Mouse (Mus musculus) spleen, adult 12 weeks (tissue): ENCODE results near the gene Mthfd1.
"Not testable (repeated sequence)": the region's sequence is repeated elsewhere in the genome, so short reads cannot be mapped to it uniquely, and the experiment has no call there.

Experiments used
- DNase-seq: peaks from one replicate; pipeline ENCODE4 v3.0.0; 2022; ENCODE audit warnings: low spot score

Gene Mthfd1

DNA sequence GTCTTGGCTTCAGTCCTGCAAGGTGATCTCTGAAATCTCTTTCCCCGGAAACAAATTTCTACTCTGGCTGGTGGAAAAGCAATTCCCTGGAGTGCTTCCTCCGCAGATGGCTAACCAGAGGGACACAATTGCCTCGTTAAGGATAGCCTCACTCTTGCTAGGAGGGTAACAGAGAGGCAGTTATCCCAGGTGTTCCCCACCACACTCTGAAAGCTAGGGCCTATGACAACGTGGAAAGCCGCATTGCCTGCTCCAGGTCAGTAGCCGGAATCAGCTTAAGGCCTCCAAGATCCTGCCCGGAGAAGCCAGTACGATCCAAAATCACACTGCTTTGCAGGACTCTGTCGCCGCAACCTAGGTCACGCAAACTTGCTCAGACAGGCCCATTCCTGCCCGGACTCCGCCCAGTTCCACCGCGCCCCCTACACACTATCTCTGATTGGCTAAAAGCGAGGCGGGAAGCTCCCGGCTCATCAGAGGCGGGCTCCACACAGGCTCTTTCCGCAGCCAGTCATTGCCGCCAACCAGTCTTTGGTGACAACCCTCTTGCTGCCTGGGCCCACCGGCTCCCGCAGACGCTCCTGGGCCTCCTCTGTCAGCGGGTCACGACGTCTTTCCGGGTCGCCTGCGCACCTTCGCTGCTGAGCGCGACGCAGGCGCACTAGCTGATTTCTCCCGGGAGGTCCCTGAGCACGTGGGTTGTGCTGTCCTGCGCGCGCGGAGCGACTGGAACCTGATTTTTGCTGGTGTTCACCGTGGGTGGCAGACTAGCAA lies at the start of gene Mthfd1:
Gene Mthfd1 (plus strand): TSS at position 574 of the 774 bp plus-strand sequence.
- peak; percentile 86 for DNase-seq

DNA sequence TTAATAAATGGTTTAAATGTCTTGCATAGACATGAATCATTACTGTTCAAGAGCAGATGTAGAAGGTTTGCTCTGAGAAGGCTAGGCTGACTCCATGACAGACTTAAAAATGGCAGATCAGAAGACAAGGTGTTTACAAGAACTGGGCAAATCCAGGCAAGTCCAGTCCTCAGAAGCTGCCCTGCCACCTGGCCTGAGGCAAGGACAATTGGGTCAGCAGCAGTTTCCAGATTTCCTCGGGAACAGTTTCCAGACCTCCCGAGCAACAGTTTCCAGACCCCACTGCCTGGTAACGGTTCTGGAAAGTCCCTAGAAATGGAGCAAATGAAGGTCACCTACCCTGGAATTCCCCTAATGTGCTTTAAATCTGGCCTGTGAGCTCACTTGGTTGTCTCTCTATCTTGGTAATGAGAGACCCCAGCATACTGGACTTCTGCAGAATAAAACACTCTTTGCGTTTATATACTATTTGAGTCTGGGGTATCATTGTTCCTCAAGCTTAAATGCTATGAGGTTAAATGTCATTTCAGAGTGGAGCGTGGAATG lies 45.6 kb upstream of the Mthfd1 start:
- DNase-seq = no peak

DNA sequence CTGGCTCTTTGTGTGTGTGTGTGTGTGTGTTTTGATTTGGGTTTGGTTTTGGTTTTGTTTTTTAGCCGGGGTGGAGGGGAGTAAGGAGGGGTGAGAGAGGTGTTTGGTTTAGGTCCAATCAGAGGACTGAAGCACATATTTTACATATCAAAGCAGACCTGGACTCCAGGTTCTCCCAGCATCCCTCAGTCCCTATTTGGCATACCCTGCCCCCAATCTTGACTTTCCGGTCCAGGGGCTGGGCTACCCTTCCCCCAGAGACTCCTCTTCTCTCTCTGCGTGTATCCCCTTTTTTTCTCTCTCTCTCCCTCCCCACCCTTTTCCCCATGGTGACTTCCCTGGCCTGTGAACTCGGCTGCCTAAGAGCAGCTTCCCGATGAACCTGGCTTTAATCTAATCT lies 40.0 kb upstream of the Mthfd1 start:
- DNase-seq = no peak

DNA sequence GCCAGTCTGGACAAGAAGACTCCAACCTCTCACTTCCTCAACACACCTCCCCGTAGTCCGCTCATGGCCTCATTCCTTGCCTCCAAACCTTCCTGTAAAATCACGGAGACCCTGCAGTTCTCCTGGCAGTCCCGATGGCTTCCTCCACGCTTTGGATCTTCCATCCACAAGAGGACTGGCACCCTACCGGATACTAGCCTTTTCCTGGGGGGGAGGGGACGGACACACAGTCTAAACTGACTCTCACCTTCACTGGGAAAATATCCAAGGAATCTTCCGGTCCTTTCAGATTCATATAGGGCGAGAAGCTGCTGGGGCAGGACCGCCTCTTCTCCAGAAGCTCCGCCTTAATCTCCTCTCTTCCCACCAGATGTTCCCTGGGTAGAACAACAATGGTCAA lies 38.4 kb upstream of the Mthfd1 start:
- DNase-seq = no peak

DNA sequence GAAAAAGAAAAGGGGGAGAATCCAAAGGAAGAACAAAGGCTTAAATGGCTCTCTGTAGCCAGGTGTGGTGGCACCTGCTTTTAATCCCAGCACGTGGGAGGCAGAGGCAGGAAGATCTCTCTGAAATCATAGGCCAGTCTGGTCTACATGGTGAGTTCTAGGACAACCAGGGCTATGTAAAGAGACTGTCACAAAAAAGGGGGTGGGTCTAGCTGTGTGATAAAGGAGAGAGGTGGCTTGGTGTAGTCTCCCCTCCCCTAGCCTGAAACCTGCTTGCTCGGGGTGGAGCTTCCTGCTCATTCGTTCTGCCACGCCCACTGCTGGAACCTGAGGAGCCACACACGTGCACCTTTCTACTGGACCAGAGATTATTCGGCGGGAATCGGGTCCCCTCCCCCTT lies 33.0 kb upstream of the Mthfd1 start:
- DNase-seq = not testable (repeated sequence)

DNA sequence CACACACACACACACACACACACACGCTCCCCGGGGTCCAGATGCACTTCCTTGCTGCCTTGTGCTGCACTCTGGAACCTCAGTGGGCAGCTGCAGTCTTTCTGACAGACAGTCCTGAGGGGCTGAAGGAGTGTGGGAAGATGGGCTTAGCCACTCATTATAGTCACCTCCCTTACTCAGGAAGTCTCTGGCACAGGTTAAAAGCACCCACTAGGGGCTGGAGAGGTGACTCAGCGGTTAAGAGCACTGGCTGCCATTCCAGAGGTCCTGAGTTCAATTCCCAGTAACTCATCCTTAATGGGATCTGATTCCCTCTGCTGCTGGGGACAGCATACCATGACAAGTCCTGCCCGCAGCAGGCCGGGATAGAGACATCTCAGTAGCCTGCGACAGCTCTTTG lies 24.5 kb upstream of the Mthfd1 start:
- DNase-seq = no peak

DNA sequence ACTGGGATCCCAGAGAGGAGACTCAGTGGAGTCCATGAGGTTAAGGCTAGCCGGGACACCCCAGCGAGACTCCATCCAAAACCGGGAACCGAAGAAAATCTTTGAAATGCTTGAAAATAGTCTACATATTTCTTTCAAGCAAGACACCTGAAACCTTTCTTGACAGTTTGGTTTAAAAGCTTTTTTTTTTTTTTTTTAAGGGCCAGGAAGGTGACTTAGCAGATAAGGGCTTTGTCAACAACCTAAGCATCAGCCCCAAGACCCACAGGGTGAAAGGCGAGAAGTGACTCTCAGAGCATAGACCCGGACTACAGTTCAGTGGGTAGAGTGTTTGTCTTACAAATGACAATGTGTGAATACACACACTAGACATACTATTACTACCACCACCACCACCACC lies 19.8 kb upstream of the Mthfd1 start:
- DNase-seq = no peak

DNA sequence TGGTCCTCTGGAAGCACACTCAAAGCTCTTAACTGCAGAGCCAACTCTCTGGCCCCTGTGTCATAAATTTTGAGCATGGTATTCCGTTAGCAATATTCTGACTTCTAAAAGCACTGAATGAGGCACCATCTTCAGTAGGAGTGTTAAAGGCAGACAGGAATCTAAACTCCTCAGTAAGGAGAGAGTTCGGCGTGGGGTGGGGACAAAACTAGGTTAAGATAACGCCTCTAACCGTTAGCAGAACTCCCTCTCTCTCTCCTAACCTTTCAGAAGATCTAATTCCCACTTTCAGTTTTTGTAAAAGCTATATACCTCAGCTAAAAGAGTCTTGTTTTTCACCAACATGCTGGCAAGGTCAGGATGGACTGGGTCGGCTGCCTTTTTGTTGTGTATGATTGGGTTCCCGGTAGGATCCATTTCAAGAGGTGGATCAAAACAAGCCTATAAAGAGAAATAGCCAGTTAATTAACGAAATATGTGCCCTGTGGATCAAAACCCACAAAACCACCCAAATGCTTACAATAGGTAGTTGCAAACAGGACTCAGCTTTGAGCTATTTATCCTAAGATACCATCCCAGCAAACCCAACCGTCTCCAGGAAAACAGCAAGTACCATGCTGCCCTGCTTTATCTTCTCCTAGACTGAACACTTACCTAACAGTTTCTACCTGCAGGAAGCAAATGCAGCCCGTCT lies 15.8 kb upstream of the Mthfd1 start:
- no peak for DNase-seq

DNA sequence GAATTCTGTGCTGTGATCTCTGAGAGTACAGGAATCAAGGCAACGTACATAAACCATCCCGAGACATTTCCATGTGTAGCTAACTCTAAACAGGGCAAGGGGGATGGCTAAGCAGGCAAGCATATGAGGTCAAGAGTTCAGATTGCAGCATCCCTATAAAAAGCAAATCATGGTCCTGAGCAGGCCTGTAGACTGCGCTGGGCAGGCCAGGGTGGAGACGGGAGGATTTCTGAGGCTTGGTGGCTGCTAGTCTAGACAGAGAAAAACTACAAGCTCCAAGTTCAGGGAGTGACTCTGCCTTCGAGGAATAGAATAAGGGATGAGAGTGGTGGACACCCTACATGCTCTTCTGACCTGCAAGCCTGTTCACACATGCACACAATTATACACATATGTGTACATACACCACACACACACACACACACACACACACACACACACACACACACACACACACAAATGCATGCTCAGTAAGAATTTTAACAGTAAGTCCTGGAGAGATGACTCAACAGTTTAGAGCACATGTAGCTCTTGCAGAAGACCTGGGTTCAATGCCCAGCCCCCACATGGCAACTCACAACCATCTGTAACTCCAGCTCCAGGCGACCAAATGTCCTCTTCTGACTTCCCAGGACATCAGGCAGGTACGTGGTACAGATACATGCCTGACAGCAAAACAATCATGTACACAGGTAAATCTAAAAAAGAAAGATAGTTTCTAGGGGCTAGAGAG lies 15.1 kb upstream of the Mthfd1 start:
- DNase-seq = no peak

DNA sequence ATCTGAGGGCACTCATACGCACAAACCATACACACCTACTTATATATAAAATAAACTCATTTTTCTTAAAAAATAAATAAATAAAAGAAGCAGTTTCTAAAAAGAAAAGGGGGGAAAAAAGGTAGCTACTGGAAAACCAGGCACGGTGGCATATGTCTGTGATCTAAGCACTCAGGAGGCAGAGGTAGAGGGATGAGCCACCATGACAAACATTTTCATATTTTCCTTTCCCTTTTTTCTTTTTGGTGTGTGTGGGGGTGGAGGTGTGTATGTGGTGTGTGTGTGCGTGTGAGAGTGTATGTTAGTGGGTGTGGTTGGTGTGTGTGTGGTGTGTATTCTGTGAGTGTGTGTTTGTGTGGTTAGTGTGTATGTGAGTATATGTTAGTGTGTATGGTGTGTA lies 14.4 kb upstream of the Mthfd1 start:
- DNase-seq = no peak

DNA sequence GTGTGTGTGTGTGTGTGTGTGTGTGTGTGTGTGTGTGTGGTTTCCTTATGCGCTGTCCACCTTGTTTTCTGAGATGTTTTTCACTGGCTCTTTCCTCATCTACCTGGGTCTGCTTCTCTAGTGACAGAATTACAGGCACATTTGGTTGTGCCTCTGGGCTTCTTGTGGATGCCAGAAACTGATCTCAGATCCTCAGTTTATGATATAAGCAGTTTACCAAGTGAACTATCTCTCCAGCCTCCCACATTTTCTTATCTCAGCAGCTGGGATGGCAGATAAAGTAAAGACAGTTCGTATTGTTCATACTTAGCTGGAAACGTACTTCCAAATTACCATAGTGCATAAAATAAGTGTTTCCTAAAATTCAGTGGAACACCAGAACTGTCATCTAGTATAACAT lies 14.0 kb upstream of the Mthfd1 start:
- no peak for DNase-seq

DNA sequence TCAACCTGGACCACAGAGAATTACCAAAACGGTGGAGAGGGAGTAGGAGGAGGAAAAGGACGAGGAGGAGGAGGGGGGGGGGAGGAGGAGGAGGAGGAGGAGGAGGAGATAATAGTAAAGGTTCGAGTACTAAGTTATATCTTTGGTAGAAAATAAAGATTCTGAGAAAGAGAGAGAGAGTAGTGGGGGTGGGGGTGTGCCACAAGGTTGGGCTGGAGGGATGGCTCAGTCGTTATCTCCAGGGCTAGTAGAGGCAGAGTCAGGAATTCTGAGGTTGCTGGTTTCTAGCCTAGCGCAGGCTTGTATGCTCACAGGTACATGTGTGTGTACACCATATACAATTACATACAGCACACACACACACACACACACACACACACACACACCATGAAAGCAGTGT lies 13.3 kb upstream of the Mthfd1 start:
- DNase-seq = no peak

DNA sequence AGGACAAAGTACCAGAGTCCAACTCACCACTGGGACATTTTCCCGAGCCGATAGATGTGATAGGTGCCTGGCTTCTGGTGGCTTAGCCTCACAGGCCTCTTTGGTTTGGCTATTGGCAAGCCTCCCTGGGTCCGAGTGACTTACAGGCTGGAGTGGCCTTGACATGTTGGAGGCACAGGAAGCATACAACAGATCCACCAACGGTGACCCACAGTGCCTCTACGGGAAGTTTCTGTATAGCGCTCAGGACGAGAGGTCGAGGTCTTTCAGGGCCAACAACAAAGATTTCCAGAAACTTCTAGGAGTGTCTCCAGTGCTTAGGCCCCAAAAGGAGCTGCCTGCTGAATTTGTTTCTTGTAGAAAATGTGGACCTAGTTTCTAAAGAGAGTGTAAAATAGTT lies 10.1 kb upstream of the Mthfd1 start:
- no peak for DNase-seq

DNA sequence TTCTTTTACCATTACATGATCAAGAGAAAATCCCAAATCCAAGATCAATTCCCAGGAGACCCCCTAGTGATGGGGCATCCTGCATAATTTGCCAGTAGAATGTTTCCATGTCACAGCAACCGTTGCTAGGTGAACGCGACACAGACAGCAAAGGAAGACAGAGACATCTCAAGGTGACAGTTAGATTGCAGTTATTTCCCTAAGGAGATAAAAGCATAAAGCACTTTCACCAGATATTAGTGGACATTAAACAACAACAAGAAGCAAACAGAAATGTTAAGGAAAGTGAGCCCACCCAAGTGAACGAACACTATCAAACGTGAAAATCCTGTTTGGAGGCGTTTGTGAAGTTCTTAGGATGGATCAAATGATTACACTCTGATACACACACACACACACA lies 8.5 kb upstream of the Mthfd1 start, which contains the start of gene Tex21:
Gene Tex21 (minus strand): TSS at position 101 of the 400 bp plus-strand sequence.
- no peak for DNase-seq

DNA sequence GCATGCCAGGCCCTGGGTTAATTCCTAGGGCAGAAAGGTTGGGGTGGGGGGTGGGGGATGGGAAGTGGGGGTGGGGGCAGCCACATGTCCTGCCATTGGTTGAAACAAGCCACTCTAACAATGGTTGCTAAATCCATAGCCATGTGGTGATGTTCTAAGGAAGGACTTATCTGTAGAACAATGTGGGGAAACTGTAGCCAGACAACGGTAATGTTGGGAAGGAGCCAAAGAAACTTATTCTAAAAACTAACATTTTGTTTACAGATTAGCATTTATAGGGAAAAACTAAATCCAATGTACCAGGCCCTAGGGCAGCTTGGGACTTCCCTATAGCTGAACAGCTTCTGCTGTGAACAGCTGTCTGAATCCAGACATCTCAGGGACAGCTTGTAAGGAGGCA lies 2.0 kb upstream of the Mthfd1 start:
- no peak for DNase-seq

DNA sequence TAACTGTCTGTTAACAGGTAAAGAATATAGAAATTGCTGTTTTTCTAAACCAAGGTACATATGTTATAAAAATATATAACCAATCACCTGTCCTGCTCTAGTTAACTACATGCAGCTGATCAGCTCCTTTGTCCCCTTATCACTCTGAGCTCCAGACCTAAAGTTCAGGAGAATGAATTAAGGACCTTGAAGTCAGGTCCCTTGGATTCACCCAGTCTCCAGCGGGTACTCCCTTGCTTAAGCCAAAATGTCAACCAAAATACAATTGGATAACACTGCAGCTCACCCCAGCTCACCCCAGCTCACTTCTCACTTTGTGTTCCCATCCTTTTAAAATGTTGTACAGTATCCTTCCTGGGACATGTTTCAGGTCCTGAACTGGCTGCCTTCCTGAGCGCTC lies 1.5 kb upstream of the Mthfd1 start:
- no peak for DNase-seq

DNA sequence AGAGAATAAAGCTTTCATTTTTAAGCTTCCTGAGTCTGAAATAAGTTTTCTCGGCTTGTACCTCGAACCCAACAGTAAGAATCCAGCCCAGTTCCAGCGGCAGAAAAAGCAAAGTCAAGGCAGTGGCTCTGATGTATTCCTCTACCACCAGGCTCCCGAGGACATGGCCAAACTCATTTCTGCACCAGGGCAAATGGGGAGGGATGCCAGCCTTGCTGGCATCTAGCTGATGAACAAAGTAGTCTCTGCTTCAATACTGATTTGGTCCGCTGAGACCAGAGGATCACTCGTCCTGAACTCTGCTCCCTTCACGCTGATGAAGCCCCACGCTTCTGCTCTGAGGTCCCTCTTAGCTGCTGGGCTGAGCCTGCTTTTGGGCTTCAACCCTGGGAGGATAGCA lies 1.1 kb upstream of the Mthfd1 start:
- DNase-seq = no peak

DNA sequence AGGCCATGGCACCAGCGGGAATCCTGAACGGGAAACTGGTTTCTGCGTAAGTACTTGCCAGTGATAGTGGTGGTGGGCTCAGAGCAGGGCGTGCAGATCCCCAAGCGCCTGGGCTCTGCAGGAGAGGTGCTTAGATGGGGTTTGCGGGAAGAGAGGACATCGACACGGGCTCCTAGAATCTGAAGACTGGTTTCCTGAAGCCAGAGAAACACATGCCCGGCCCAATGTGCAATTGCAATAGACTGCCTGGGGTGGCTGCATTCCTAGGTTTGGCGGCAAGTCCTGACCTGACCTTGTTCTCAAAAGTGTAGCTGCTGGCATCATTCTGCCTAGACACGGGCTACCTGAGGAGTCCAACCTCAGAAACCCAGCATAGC lies 389 bp downstream of the Mthfd1 start:
- DNase-seq = no peak

DNA sequence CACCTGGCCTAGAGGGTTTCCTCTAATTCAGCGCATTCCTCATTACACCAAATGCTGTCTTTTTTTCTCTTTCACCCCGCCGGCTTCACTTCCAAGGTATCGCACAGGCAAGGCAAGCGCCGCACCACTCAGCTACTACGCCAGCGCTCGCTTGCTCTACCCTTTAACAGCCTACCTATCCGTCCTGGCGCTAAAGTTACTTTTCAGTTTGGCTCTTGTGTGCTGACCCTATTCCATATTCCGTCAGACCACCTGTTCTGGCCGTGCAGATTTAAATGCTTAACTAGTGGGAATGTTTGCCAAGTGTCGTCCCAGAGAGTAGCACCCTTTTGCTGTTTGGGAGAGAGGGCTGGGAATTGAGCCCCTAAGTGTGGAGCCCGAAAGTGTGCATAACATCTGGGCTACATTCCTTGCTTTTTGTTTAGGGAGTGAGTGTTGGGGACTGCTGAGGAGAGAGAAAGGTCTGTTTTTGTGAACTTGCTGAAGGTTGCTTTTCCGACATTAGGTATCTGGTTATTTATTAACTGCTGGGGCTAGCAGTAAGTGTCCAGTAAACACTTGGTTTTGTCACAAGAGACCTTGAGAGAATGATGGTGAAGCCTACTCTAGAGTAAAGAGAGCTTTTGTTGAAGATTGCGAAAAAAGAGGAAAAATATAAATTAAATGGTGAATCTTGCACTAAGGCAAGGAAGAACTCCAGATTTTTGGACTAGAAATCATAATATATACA lies 1.2 kb downstream of the Mthfd1 start:
- DNase-seq = peak; percentile 13

DNA sequence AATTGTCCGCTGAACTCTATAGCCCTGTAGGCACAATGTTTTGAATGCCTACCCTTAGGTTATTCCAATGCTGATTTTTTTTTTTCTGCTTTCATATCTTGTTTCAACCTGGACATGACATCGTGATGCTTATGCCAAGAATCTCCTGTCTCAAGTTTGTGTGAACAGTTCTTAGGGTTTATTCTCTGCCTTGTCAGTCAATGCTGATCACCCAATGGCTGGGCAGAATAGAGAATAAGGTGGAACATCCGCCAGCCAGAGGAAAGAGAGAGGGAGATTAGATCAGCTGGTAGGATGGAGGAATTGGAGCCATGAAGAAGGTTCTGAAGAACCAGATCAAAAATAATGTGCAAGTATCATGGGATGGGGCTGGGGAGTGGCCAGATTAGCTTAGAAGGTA lies 5.6 kb downstream of the Mthfd1 start:
- DNase-seq = no peak

DNA sequence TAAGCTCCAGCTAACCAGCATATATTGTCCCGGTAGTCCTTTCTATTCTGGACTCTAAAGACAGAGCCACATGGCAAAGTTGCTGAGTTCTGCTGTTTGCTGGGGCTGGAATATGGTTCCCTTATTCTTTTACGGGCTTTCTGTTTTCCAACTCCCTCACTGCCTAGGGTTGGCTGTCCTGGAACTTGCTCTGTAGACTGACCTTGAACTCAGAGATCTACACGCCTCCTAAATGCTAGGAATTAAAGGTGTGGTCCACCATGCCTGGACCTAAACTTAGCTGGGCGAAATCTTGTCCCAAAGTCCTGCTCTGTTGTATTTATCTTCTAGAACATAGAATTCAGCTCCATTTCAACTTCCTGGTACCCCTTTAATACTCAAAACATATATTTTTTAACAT lies 6.5 kb downstream of the Mthfd1 start:
- no peak for DNase-seq

DNA sequence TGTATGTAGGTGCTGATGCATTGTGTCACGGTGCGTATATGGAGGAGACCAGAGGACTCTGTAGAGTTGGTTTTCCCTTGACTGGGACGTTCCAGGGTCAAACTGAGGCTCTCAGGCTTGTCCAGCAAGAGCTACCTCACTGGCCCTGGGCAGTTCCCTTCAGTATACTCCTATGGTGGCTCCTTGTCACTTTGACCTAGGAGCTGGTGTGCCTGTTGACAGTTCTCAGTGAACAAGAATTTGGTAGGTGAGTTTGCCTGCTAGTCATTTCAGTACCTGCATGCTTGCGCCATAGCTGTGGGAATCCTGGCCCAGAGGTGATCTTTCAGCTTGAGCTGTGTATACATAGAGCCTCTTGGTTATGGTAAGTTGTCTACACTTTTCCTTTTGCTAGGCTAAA lies 7.8 kb downstream of the Mthfd1 start:
- DNase-seq = no peak
